Comparison of ENCODE assay signal across 8 mouse cellular contexts in the genomic region with DNA sequence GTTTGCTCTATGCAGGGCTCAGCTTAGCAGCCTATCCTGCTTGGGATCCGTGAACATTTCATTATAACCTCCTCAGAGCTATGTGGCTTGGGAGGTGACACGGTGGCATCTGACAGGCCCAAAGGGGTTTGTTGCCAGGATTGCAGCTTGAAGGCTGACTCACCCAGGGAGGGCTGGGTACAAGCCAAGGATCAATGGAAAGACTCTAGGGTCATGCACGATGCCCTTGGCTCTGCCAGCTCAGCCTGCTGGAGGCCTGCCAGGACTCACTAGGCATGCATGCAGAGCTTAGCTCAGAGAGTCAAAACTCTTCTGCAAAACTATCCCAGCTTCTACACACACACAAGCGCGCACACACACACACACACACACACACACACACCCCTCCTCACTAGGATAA. TPM values are rescaled to one million over a fixed set of nuclear protein-coding genes. Genes with fewer than 3 reads are reported as not detected.
DNase-seq lines count a peak whose midpoint lies in the region.

No protein-coding gene starts in this region.

- peak; percentile 43 for DNase-seq in right cerebral cortex, adult 18-20 months
- DNase-seq in right cerebral cortex, postnatal 36 days (ENCODE audit: low spot score in 2 of 2): no peak
- peak; percentile 69 for DNase-seq in cerebellum, adult 9-11 months
- DNase-seq in heart, postnatal 10 days: peak; percentile 91 to 93
- DNase-seq in left cerebral cortex, postnatal 14 days (ENCODE audit: low spot score in 2 of 2): peak; percentile 20 to 43
- DNase-seq in right cerebral cortex, postnatal 10 days (ENCODE audit: low spot score in 2 of 2): peak; percentile 48 to 62
- no peak for DNase-seq in yolk sac, embryonic 10.5 days (ENCODE audit: low spot score)
- DNase-seq in spleen, postnatal 4 days (ENCODE audit: low spot score in 2 of 2): no peak

- intact Hi-C loops in heart, postnatal 10 days (cut with DNase I): loop anchor here (5.0 kb wide), 1 partner anchor 114 kb away; no protein-coding TSS in a partner anchor
- intact Hi-C loops in left cerebral cortex, postnatal 14 days (cut with DNase I): no loop called here

RNA-seq across cellular contexts. Expression of gene Adamts15, which starts 25.5 kb away (rescaled TPM):
- 10 to 100 TPM; 13.1 to 16.4 TPM for total RNA-seq in heart, postnatal 10 days (2021)
- 10 to 100 TPM; 10.1 TPM for total RNA-seq in left cerebral cortex, postnatal 14 days (2021)

RNA-seq across cellular contexts. Expression of gene Adamts8, which starts 45.6 kb away (rescaled TPM):
- 10 to 100 TPM in 1 of 2 experiments, 1 to 10 TPM in 1; 8.1 to 16.1 TPM for total RNA-seq in heart, postnatal 10 days (2021)
- total RNA-seq in left cerebral cortex, postnatal 14 days (2021): 1 to 10 TPM; 9.4 to 9.5 TPM

Comparison
In these comparisons a context has a peak if more than half of its experiments do, and no peak if none do; other contexts are left out.
1. DNase-seq: peak in right cerebral cortex, adult 18-20 months (single experiment), cerebellum, adult 9-11 months (single experiment), heart, postnatal 10 days (2 of 2), left cerebral cortex, postnatal 14 days (2 of 2) and right cerebral cortex, postnatal 10 days (2 of 2); none in right cerebral cortex, postnatal 36 days (0 of 2), yolk sac, embryonic 10.5 days (single experiment) and spleen, postnatal 4 days (0 of 2).